Mouse (Mus musculus) naive thymus-derived CD4-positive, alpha-beta T cell, adult 5 months (primary cell): ENCODE data around the gene Gm49394. TPM values are rescaled to one million over a fixed set of nuclear protein-coding genes. Genes with fewer than 3 reads are reported as not detected.

Source experiments
- polyA plus RNA-seq: library from polyadenylated mRNA; unstranded; fragments of 100-300 nt; shearing (Covaris generic); gene quantifications from one replicate; pipeline ENCODE4 v1.2.1, GENCODE M21; 2017

The Gm49394 gene
- not detected for polyA plus RNA-seq

DNA sequence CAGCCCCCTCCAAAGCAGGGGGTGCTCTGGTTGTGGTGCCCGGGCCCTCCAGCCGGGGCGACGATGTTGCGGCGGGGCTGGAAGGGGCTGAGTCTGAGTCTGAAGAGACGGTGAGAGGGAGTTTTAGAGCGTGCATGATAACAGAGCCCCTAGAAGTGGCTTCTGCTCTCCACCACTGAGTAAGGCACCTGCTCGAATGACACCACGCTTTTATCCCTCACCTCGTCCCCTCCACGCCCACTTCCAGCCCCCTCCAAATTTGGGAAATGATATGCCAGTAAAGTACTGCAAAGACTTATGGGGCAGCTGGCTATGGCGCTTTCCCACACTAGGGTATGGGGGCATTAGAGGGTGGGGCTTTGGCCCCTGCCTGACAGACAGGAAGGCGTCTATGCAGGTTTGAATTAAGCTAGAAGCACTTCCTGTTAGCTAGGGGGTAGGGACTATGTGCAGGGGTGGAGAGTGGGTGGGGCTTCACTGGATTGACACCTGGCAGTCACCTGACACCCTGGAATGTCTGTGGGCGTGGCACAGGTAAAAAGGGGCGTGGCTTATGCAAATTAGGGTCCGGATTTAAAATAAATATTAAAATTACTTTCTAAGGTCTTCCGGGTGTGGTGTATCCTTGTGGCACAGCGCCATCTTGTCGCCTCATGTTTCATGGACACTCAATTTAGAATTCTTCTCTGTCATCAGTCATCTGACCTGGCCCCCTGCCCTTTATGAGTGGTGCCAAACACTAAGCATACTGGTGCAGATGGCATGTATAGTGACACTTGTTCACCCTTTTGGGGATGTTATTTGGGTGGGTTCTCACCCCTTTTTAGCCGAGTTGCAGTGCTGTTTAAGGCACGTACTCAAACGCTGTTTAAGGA is at the start of gene Gm49394:
Gene Gm49394, minus strand, starts transcription at position 192 of the 875 bp plus-strand sequence.

DNA sequence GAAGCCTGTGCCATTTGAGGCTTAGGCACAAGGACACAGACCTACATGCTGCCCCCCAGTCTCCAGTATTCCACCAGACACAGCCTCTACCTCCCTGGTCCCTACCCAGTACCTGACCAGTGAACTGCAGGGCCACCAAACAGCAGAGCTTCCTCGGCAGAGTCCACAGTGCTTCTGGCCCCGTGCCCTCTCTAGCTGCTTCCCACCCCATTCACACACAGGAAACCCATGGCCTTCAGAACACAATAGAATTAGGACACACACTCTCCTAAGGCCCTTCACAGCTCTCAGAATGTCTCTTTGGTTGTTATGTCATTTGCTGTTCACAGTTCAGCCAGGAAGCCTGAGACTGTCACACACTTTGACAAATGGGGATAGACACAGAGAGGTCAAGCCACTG is 3.1 kb downstream of the Gm49394 start, which contains the start of gene Igf2:
Gene Igf2, minus strand, starts transcription at position 158 of the 400 bp plus-strand sequence.

Other genes with a start within 250 kb of the Gm49394 start
- not detected for gene Syt8, start 235.1 kb downstream of the Gm49394 start, polyA plus RNA-seq
- not detected for gene Tnni2, start 228.1 kb downstream of the Gm49394 start, polyA plus RNA-seq
- gene Lsp1, start 209.1 kb downstream of the Gm49394 start, polyA plus RNA-seq: 554 TPM
- 2.3 TPM for gene Tnnt3, start 171.1 kb downstream of the Gm49394 start, polyA plus RNA-seq
- 12.4 TPM for gene Mrpl23, start 137.3 kb downstream of the Gm49394 start, polyA plus RNA-seq
- not detected for gene Igf2, start 3.1 kb downstream of the Gm49394 start, polyA plus RNA-seq
- not detected for gene Ins2, start 73.4 kb upstream of the Gm49394 start, polyA plus RNA-seq